Mouse (Mus musculus): ENCODE results near the gene Rbbp8nl. TPM values are rescaled to one million over a fixed set of nuclear protein-coding genes. Genes with fewer than 3 reads are reported as not detected.

Rbbp8nl gene
- polyA plus RNA-seq, 1 experiment: not detected

DNA sequence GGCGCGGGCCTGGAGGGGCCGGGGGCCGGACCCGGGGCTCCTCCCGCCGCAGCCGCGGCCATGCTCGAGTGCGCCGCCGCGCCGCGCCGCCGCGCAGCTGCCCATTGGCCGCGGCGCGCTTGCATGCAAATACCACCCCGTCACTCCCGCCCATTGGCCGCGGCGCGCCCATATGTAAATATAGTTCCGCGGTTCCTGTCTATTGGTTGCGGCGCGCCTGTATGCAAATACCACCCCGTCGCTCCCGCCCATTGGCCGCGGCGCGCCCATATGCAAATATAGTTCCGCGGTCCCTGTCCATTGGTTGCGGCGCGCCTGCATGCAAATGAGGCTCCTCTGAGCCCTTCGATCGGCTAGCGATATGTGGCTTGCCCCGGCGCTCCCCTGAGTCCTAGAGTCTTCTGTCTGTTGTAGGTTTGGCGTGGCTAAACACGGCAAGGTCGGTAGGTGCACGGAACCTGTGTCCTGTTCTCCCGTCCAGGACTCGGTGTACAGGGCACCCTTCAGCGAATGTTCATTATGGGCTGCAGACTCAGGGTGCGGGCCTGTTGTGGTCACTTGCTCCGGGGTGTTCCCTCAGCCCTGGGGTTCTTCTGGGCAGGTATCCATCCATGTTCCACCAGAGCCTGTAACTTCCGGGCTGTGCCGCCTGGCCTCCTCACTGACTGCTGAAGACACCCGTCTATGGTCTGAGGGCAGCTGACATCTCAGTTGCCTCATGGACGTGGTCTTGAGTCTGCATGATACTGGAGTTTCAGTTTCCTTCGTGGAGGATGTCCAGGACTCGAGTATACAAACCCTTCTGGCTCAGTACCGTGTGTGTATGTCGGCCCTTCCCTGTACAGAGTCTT lies 16.1 kb downstream of the Rbbp8nl start, which contains the start of gene Cables2:
Cables2 (minus strand) TSS at position 103 of the 851 bp plus-strand sequence.
- no peak for TF ChIP-seq TAL1 (IDR thresholded peaks at IDR 0.05; ENCODE audit: low read length)
- TF ChIP-seq GATA1 (IDR thresholded peaks at IDR 0.05; ENCODE audit: low read length): peak; percentile 85
- no peaks in the 10 kb centered on the region for H3K9me3 ChIP-seq (ENCODE audit: control insufficient read depth, low read length)
- H3K4me1 ChIP-seq (ENCODE audit: control insufficient read depth): peaks cover 70% of the 10 kb centered on the region
- H3K4me3 ChIP-seq (replicated peaks): peak within 1 kb of the TSS; percentile 67
- H3K36me3 ChIP-seq (ENCODE audit: control insufficient read depth): peaks cover 35% of the 10 kb centered on the region
- H3K27me3 ChIP-seq (ENCODE audit: control insufficient read depth): peaks cover 4% of the 10 kb centered on the region

DNA sequence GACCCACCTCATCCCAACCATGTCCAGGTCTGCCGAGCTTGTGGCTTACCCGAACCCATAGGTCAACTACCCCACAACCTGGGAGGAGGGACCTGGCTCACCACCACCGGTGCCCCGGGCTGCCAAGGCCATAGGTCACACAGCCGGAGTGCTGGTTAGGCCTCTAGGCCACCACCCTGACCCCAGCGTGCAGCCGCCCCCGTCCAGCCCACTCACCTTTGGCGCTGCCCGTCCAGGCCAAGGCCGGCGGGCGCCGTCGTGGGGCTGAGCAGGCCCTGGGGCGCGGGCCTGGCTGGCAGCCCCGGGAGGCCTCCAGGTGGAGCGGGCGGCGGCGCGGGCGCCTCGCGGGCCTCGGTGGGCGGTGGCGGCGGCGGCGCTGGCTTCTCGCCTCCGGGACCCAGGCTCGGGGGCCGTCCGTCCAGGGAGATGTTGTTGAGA lies 16.8 kb downstream of the Rbbp8nl start:
- Histone ChIP-seq H3K27me3 (ENCODE audit: control insufficient read depth) (peaks cover 4% of the 10 kb centered on the region), H3K4me3 (replicated peaks) (peak overlapping the region; percentile 67), H3K36me3 (ENCODE audit: control insufficient read depth) (peaks cover 42% of the 10 kb centered on the region), H3K4me1 (ENCODE audit: control insufficient read depth) (peaks cover 69% of the 10 kb centered on the region), H3K9me3 (ENCODE audit: control insufficient read depth, low read length) (no peaks in the 10 kb centered on the region)
- TF ChIP-seq GATA1 (IDR thresholded peaks at IDR 0.05; ENCODE audit: low read length) (no peak), TAL1 (IDR thresholded peaks at IDR 0.05; ENCODE audit: low read length) (no peak)

DNA sequence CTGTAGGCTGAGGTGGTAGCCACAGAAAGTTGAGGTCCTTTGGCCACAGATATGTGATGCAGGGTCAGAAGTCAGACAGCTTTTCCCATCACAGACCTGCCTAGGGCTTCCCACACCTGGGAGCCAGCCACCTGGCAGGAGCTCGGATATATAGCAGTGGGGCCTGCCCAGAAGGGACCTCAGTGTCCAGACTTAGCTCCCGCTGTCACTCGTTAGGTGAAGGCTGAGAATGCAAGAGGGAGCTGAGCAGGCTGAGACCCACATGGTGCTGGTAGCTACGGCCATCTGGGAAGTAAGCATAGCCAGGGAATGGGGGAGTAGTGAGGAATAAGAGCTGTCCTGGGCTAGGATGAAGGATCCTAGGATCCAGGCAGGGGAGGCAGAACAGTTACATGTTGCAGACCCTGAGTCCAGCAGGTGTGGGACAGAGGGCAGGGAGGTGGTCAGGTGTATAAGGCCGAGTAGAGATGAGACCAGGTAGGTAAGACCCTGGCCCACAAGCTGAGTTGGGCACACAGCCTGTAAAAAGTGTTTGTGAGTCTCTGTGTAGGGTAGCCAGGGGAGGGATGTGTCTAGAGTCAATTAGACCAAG lies 17.8 kb downstream of the Rbbp8nl start:
- H3K4me3 ChIP-seq (replicated peaks): peak overlapping the region; percentile 67
- H3K9me3 ChIP-seq (ENCODE audit: control insufficient read depth, low read length): no peaks in the 10 kb centered on the region
- H3K36me3 ChIP-seq (ENCODE audit: control insufficient read depth): peaks cover 52% of the 10 kb centered on the region
- peaks cover 59% of the 10 kb centered on the region for H3K4me1 ChIP-seq (ENCODE audit: control insufficient read depth)
- H3K27me3 ChIP-seq (ENCODE audit: control insufficient read depth): peaks cover 4% of the 10 kb centered on the region
- TF ChIP-seq TAL1 (IDR thresholded peaks at IDR 0.05; ENCODE audit: low read length): no peak

DNA sequence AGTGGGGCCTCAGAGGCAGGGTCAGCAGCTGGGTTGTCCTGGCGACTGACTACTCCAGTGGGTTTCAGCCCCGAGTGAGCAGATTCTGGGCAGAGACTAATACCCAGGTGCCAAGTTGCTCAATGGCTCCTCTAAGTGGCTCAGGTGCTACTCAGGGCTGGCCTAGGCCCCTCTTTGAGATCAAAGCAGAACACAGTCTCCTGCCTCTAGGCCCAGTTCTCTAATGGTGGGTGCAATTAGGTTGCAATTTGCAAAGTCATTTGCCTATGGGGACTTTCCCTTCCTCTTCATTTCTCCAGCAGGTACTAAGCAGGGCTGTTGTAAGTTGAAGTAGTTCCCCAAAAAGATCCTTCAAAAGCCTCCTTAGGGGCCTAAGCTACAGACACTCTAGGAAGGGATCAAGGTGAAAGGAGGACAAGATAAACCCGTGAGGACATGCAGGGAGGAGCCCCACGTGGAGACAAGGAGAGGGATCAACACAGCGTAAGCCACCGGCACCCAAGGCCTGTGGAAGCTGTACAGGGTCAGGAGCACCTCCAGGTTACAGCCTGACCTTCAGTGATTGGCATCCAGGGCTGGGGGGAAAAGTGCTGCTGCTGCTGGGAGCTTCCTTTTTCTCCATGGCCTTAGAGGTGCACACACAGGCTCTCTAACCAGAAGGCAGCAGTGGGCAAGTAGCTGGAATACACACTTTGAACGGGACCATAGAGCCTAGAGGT lies 19.0 kb downstream of the Rbbp8nl start:
- H3K9me3 ChIP-seq (ENCODE audit: control insufficient read depth, low read length): no peaks in the 10 kb centered on the region
- H3K27me3 ChIP-seq (ENCODE audit: control insufficient read depth): peaks cover 4% of the 10 kb centered on the region
- H3K36me3 ChIP-seq (ENCODE audit: control insufficient read depth): peaks cover 62% of the 10 kb centered on the region
- H3K4me3 ChIP-seq (replicated peaks): no peak overlapping the region
- TF ChIP-seq GATA1 (IDR thresholded peaks at IDR 0.05; ENCODE audit: low read length) (no peak), TAL1 (IDR thresholded peaks at IDR 0.05; ENCODE audit: low read length) (no peak)
- peaks cover 47% of the 10 kb centered on the region for H3K4me1 ChIP-seq (ENCODE audit: control insufficient read depth)

DNA sequence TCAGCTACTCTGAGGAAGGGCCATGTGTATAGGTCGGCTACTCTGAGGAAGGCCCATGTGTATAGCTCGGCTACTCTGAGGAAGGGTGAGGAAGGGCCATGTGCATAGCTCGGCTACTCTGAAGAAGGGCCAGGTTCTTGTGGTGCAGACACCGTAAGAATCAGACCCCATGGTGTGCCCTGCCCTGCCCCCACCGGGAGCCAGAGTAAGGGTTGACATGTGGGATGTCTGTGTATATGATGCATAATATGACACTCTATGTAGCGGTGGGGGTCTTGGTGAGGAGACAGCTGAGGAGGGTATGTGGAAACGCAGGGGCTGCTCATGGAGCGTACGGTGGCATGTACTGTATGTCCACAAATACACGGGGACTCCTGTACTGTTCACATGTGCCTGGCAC lies 20.4 kb downstream of the Rbbp8nl start:
- no peak overlapping the region for H3K4me3 ChIP-seq (replicated peaks)
- peaks cover 70% of the 10 kb centered on the region for H3K36me3 ChIP-seq (ENCODE audit: control insufficient read depth)
- no peaks in the 10 kb centered on the region for H3K27me3 ChIP-seq (ENCODE audit: control insufficient read depth)
- peaks cover 36% of the 10 kb centered on the region for H3K4me1 ChIP-seq (ENCODE audit: control insufficient read depth)
- TF ChIP-seq GATA1 (IDR thresholded peaks at IDR 0.05; ENCODE audit: low read length) (no peak), TAL1 (IDR thresholded peaks at IDR 0.05; ENCODE audit: low read length) (no peak)
- H3K9me3 ChIP-seq (ENCODE audit: control insufficient read depth, low read length): no peaks in the 10 kb centered on the region

DNA sequence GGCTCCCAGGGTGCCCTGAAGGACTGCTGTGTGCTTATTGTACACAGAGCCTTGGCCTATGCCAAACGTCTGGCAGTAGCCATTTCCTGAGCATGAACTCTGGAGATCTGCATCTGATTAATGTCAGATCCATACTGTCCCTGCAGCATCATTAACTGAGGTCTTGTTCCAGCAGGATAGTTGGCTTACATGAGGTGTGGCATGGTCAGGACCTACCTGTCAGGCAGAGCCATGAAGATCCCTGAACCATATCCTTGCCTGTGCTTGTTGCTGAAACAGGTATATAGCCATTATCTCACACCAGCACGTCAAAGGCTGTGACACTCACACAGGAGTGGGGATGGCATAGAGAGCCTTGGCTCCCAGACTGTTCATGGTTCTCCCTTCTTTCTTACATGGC lies 21.7 kb downstream of the Rbbp8nl start:
- Histone ChIP-seq H3K4me1 (ENCODE audit: control insufficient read depth) (peaks cover 27% of the 10 kb centered on the region), H3K4me3 (replicated peaks) (no peak overlapping the region), H3K36me3 (ENCODE audit: control insufficient read depth) (peaks cover 84% of the 10 kb centered on the region), H3K27me3 (ENCODE audit: control insufficient read depth) (no peaks in the 10 kb centered on the region), H3K9me3 (ENCODE audit: control insufficient read depth, low read length) (no peaks in the 10 kb centered on the region)
- no peak for TF ChIP-seq GATA1 (IDR thresholded peaks at IDR 0.05; ENCODE audit: low read length)
- no peak for TF ChIP-seq TAL1 (IDR thresholded peaks at IDR 0.05; ENCODE audit: low read length)

DNA sequence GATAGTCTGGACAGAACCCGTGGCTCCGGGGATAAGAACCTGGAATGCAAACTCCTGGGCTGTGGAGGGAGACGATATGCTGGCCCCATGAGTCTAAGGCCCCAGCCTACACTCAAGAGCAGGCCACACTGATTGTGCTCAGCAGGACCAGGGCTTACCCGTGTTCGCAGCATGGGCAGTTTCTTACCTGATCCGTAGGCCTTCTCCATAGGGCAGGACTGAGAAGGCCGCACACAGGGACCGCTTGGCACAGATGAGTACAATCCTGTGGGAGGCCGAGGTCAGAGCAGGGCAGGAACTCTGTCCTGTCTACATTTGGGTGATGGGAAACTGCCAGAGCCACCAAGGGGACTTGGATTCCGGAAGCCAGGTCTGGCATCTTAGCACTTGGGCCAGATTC lies 26.8 kb downstream of the Rbbp8nl start:
- peaks cover 13% of the 10 kb centered on the region for H3K4me1 ChIP-seq (ENCODE audit: control insufficient read depth)
- TF ChIP-seq TAL1 (IDR thresholded peaks at IDR 0.05; ENCODE audit: low read length): no peak
- no peak for TF ChIP-seq GATA1 (IDR thresholded peaks at IDR 0.05; ENCODE audit: low read length)
- H3K27me3 ChIP-seq (ENCODE audit: control insufficient read depth): no peaks in the 10 kb centered on the region
- H3K36me3 ChIP-seq (ENCODE audit: control insufficient read depth): peaks cover 92% of the 10 kb centered on the region
- no peak overlapping the region for H3K4me3 ChIP-seq (replicated peaks)
- no peaks in the 10 kb centered on the region for H3K9me3 ChIP-seq (ENCODE audit: control insufficient read depth, low read length)

DNA sequence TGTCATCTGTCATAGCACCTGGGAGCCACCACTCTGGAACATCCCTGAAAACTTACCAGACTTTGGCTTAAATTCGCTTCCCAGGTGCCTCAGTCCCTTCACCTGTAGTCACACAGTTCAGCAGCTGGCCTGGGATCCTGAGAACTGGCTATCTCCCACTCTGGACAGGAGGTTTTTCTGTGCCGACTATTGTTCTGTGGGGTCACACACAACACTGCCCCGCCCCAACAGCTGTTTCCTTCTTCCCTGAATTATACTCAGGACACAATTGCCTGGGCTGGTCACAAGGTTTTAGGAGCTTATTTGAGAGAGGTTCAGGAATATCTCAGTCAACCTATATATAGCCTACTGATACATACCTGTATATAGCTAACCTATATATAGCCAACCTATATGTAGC lies 27.2 kb downstream of the Rbbp8nl start:
- Histone ChIP-seq H3K27me3 (ENCODE audit: control insufficient read depth) (no peaks in the 10 kb centered on the region), H3K36me3 (ENCODE audit: control insufficient read depth) (peaks cover 89% of the 10 kb centered on the region), H3K9me3 (ENCODE audit: control insufficient read depth, low read length) (no peaks in the 10 kb centered on the region), H3K4me1 (ENCODE audit: control insufficient read depth) (peaks cover 18% of the 10 kb centered on the region), H3K4me3 (replicated peaks) (no peak overlapping the region)
- no peak for TF ChIP-seq TAL1 (IDR thresholded peaks at IDR 0.05; ENCODE audit: low read length)
- TF ChIP-seq GATA1 (IDR thresholded peaks at IDR 0.05; ENCODE audit: low read length): no peak

DNA sequence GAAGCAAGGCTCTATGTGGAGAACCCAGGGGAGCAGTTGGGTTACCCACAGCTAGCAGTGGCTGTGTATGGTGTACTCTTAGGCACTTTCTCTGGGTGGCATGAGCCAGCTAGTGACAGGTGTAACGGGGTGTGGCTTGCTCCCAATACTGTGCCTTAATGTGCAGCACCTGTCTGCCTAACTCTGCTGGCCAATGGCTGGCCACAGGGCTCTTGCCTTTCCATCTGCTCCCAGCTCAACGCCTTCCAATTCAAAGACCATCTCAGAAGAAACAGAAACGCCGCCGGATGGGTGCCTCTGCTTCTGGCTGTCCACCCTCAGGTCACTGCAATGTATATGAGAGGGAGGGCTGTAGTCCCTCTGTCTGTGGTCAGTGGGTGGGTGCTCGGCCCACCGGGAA lies 27.8 kb downstream of the Rbbp8nl start:
- TF ChIP-seq GATA1 (IDR thresholded peaks at IDR 0.05; ENCODE audit: low read length) (no peak), TAL1 (IDR thresholded peaks at IDR 0.05; ENCODE audit: low read length) (no peak)
- Histone ChIP-seq H3K9me3 (ENCODE audit: control insufficient read depth, low read length) (no peaks in the 10 kb centered on the region), H3K4me1 (ENCODE audit: control insufficient read depth) (peaks cover 21% of the 10 kb centered on the region), H3K36me3 (ENCODE audit: control insufficient read depth) (peaks cover 84% of the 10 kb centered on the region), H3K27me3 (ENCODE audit: control insufficient read depth) (no peaks in the 10 kb centered on the region), H3K4me3 (replicated peaks) (no peak overlapping the region)
